Mouse (Mus musculus): ENCODE measurements at regions not wholly inside any gene's neighbourhood (a gene's known extent, or its start where the extent isn't known, plus 50 kb on each side); places are given as distances from the start of the nearest gene placed in this dataset.

DNA sequence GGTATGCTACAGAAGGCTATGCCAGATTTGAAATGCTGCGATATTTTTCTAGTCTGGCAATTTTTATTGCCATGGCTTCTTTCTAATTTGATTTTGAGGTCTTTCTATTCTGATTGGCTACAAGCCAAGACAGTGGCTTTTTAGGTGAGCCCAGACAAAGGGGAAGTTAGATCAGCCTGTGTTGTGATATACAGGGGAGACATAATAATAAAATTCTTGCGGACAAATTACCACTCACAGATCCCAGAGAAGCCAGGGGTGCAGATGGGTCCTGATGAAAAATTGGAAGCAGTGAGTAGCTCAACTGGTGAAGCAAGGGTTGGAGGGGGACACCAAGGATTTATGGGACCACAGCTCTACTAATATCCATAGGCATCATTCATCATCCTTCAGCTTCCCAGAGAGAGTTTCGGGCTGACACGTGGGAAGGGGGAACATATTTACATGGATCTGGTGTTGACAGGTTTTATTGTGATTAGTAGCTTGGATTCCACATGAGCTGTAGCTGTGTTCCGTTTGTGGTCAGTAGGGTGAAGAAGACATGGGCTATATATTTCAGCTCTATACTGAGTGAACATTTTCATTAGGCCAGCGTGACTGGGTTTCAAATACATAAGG, 190.0 kb downstream of the Gm5447 start:
- in situ Hi-C loops (cut with MboI; ENCODE audit: unreplicated experiment in 2 of 2): no loop called here

DNA sequence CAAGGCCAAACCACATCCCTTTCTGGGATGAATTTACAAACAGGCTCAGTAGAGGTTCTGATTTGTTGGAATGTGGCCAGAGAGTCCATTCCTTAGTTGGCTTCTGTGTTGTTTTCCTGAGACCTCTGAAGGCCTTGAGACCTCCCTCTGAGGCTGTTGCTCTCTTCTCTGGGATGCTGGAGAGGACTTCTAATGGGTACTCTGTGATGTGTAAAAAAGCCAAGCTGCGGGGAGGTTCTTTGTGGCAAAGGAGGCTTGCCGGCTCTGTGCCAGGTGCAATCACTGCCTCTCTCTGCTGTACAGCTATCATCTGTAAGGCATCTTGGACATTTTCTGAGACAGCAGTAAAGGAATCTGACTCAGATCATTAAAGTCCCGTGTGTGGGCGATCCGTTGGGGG, 192.3 kb downstream of the Gm5447 start:
- in situ Hi-C loops (cut with MboI; ENCODE audit: unreplicated experiment in 2 of 2): no loop called here

DNA sequence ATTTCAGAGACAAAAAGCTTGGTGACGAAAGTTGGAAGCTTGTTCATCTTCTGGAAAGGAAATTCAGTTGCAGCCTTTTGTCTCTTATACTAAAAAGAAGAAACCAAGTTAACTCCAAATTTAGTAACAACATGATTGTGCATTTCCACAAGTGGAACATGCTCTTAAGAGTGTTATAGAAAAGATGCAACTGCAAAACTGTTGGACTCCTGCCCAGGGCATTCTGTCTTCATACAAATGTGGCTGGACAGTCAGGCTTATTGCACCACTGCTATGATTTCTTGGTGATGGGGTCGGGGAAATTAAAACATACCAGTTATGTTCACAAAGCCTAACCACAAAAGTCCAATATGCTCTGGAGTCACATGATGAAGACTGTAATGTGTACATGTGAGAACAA, 194.8 kb downstream of the Gm5447 start:
- in situ Hi-C loops (cut with MboI; ENCODE audit: unreplicated experiment in 2 of 2): no loop called here

DNA sequence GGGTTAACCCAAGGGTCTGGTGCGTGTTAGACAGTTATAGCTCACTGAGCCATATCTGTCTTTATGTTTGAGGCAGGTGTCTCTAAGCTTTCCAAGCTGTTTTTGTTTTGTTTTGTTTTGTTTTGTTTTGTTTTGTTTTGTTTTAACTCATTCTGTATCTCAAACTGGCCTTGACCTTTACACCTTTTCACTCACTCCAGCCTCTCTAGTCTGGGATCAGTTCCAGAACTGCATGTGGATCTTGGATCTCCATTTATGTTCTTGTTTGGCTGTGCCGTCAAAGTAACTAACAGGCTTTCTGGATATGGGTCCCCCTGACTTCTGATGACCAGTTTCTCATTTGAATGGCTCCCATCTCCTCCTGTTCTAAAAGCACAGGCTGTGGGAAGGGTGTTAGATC, 197.7 kb downstream of the Gm5447 start:
- in situ Hi-C loops (cut with MboI; ENCODE audit: unreplicated experiment in 2 of 2): no loop called here

DNA sequence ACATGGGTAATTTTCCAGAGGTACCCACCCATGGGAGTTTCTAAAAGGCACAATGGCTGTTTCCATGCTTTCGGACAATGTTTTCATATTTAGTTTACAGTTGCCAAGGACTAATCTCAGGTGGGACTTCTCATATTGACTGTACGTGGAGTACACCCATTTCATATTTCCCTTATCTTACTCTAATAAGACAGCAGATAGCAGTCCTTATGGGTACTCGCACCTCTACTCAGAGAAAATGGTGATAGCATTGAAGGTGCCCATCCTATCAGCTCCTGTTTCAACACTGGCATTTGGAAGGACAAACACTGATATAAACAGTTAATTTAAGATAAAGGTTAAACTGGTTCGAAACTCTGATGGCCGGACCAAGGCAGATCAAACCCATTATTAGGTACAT, 198.6 kb downstream of the Gm5447 start:
- in situ Hi-C loops (cut with MboI; ENCODE audit: unreplicated experiment in 2 of 2): no loop called here

DNA sequence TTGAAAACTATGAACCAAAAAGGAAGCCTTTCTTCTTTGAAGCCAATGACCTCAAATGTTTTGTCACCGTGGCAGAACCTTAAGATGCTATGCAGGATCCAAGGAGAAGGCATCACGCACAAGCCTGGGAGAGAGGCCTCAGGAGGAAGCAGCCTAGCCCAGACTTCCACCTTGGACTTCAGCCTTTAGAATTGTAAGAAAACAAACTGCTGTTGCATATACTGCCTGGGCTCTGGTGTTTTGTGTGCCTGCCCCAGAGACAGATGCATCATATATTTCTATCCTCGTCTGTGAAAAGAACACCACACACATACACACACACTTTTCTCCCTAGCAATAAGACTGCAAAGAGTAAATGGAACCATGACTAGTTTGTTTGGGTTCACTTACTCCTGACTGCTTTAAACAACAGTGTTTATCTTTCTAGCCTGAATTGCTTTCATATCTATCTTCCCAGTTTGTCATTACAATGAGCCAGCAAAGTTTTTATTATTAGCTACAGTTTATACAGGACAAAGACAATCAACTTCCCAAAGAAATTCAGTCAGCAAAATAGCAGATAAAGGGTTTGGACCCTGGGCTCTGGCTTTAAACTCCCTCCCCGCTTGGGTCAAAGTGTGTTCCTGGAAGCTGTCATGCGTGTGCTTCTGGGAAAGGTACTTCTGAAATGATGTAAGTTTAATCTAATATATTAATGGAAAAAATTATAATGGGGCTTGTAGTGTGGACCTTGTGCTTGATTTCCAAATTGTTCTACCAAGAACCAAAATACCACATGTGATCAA, 204.2 kb downstream of the Gm5447 start:
- in situ Hi-C loops (cut with MboI; ENCODE audit: unreplicated experiment in 2 of 2): no loop called here

DNA sequence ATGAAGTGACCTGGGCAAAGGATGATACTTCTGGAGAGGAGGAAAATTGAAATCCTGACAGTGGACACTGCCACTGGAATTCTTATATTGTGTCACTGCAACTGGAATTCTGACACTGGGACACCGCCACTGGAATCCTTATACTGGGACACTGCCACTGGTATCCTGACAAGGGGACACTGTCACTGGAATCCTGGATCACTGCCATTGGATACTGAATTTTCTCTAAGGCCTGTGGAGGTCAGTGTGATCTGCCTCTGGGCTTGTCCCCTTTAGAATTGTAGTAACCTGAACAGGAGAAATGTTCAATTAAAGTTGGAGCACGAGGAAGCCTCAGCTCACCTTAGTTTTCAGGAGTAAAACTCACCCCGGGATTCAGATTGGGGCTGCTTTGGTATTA, 205.0 kb downstream of the Gm5447 start:
- in situ Hi-C loops (cut with MboI; ENCODE audit: unreplicated experiment in 2 of 2): no loop called here

DNA sequence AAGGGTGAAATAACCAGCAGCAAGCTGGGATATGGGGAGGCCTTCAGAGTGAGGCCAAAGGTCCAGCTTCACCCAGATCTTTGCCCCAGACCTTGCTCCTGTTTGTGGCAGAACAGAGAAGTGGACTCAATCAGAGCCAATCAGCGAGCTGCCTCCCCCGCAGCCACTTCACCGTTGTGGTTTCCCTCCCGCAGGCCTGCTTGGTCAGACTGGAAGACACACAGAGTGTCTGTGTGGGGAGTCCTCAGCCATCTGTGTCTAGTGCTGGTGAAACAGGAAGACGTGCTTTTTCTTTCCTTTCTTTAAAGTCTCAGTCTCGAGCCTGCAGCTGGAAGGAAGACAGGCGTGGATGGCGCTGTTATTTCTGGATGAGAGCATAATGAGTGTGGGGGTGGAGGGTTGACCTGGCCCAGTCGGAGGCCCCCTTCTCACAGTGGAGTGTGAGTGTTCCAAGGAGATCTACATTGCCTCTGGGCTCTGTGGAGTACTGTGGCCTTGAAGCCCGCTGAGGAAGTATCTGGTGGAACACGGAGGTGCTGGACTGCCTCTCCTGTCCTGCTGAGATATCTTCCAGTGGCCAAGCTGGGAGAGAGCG, 205.5 kb downstream of the Gm5447 start:
- in situ Hi-C loops (cut with MboI; ENCODE audit: unreplicated experiment in 2 of 2): no loop called here

DNA sequence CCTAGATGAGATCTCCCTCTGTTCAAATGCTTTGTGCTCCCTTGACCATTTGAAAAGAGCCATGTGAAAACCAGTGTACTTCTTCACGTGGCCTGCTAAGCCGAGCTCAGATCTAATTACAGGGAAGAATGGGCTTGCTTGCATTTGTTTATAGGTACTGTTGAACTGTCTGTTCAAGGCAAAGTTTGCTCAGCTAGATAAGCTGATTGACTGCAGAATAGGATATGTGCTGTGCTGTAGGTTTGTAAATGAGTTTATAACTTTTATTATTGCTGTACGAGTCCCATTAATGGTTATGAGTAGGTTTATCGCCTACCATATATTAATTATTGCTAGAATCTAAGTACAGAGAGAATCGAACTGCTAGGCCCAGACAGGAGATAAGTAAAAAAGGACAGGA, 207.5 kb downstream of the Gm5447 start:
- in situ Hi-C loops (cut with MboI; ENCODE audit: unreplicated experiment in 2 of 2): no loop called here

DNA sequence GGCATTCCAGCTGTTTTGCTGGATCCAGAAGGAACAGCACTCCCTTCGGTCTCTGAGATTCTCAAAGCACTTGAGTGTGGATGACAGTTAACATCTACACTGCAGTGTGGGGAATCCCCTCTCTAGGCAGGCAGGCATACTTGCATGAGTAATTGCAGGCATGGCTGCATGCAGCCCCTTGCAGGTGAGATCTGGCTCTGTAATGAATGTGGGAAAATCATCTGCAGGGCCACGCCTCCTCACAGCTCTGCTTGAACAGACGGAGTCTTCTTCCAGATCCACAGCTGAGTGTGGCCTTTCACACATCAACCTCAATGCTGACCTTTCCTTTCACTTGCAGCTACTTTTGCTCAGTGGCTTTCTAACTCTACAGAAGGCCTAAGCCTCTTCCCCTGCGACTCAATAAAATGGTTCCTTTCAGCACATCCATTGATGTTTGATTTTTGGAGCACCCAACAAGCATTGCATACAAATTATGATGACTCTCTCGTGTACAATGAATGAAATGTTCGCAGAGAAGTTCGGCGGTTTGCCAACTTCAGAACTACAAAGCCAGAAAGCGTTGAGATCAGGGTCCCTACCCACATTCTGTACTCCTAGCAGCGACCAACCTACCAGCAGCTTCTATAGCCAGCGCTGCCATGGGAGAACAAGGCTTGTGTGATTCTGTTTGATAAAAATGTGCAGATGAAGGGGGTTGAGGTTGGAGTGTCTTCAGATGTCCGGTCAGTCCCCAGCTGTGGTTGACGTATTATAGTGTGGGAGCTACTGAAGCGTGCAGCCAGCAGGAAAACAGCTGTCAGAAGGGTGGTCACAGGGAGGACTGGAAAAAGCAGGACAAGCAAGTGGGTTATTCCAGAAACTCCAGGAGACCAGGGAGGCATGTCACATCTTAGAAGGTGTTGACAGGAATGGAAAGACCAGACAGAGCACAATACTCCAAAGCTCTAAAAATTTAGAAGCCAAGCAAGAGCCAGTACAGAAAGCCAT, 211.1 kb downstream of the Gm5447 start:
- in situ Hi-C loops (cut with MboI; ENCODE audit: unreplicated experiment in 2 of 2): no loop called here

DNA sequence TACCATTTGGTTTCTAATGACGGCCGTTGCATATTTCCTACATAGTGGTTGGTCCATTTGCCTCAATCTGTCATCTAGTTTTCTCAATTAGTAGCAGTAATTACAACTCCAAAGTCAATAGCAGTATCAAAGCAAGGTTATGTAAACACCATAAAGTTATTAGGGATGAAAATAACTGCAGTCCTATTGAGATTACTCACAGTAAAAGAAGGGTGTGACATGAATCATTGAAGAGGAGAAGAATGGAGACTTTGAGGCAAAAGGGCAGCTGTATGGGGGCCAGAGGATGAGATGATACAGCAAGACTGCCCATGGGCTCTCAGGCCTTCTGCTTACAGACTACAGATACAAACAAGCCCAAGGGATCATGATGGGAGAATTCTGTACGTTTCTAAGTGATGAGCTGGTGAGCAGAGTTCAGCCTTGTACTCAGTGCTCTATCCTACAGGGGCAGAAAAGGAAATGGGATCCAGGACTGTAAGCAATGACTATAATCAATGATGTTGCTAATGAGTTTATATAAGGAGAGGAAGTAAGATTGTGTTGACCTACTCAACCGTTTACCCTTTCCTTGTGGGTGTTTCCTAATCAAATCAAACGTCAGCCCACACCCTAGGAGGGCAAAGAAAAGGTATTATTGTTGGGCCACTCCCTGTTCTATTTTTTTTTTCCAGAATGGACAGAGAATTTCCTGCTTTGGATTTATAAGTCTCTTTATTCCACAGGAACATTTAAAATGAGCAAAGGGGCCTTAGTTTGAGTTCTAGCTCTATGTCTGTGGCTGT, 213.0 kb downstream of the Gm5447 start:
- in situ Hi-C loops (cut with MboI; ENCODE audit: unreplicated experiment in 2 of 2): no loop called here

DNA sequence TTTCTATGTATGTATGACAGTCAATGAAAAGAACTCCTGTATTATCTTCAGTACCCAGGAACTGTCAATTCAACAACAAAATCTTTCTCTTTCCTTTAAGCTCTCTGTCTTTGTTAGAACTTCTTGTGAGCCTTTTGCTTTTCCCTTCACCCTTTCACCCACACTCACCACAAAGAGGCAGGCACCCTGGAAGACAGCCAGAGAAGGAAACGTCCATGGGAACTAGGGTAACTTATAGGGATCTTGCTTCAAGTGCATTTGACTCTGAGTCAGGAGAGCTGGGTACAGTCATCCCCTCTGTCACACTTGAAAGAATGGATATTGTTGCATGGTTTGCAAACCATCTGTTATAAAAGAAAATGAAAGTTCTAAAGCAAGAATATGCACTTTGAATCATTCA, 215.1 kb downstream of the Gm5447 start:
- in situ Hi-C loops (cut with MboI; ENCODE audit: unreplicated experiment in 2 of 2): no loop called here

DNA sequence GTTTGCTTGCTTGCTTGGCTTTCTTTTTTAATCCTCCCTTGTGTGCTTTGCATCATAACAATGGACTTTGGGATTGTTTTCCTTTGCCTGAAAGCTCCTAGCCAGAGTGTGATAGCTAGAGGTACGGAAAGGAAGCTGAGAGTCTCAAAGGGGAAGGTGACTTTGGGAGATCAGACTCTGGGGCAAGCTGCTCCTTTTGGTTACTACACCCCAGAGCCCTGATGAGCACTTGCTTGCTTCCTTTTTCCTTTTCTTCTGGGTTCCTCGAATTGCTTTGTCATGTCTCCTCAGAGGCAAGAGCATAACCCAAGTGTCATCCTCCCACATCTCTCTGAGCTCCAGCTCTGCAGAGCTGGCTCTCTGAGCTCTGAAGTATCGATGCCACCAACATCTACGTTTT, 216.0 kb downstream of the Gm5447 start:
- in situ Hi-C loops (cut with MboI; ENCODE audit: unreplicated experiment in 2 of 2): no loop called here

DNA sequence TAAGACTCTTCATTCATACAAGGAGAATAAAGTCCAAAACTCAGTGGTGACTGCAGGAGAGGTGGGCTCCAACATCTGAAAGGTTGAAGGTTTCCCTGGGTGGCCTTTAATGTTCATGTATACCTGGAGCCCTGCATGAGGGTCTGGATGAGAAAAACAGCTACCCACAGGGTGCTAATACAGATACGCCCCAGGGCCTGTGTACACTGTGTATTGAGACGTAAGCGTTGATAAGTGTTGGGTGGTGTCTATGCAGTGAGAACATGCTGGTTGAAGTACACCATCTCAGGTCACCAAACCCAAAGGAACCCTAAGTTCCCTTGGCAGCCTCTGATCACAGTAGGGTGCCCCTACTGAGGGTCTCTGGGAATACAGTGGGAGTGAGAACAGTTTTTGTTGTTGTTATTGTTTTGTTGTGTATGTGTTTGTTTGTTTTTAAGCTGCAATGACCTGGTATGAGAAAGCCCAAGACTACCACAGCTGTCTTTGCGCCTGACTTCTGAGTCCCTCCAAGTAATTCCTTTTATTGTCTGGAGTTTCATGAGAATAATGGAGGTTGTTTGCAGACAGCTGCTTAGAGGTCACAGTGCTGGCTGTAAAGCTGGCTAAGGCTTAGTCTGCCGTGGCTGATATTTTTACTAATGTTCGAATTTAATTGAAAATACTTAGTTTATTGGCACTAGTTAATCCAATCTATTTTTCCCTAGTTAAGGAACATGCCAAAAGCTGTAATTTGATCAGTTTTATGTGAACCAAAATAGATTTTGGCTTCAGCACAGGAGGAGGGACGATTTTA, 217.5 kb downstream of the Gm5447 start:
- in situ Hi-C loops (cut with MboI; ENCODE audit: unreplicated experiment in 2 of 2): no loop called here

DNA sequence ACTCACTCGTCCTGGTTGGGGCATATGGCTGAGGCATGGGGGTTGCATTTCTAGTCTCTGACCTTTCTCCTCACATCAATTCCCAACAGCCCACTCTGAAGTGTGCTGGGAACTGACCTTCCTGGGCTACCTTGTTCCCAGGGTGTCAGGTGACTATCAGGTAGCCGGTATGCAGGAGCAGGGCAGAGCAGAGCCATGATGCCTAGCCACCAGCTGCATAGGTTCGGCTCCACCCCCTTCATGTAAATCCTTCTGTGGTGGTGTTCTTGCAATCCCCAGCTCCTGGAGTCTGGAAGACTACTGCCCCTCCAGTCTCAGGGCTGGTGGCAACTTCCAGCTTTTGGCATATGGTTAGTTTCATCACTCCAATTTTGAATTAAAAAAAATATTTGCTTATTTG, 221.0 kb downstream of the Gm5447 start:
- in situ Hi-C loops (cut with MboI; ENCODE audit: unreplicated experiment in 2 of 2): no loop called here

DNA sequence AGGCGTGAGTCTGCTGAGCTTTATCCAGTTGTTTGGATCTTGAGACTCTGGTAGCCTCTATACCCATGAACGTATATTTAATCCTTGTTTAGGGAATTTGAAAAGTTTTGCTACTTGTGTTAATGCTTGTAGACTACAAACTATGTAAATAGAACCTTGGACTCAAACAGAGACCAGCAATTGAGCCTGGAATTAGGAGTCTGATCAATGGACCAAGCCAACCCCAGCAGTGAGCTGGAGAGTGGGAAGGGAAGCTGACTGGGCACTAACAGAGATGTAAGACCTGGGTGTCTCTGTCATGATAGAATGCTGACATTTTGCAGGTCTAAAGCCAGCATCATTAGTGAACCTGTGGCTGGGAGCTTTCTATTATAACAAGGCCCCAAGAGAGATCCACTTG, 222.5 kb downstream of the Gm5447 start:
- in situ Hi-C loops (cut with MboI; ENCODE audit: unreplicated experiment in 2 of 2): no loop called here

DNA sequence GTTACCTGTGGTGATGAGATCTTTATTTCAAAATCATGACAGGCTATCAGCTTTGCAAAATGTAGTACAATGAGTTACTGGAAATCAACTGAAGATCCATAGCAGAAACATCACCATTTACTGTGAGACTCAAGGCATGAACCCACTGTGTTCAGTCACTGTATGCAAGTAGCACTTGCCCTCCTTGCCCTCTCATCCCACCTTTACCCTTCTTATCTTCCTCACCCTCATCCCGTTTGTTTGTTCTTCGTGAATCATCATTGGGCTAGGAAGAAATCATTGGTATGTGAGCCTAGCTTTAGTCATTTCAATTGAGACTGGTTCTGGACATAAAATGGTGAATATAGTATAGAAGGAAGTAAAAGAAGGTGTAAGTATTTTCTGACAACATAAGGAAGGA, 223.6 kb downstream of the Gm5447 start:
- in situ Hi-C loops (cut with MboI; ENCODE audit: unreplicated experiment in 2 of 2): no loop called here

DNA sequence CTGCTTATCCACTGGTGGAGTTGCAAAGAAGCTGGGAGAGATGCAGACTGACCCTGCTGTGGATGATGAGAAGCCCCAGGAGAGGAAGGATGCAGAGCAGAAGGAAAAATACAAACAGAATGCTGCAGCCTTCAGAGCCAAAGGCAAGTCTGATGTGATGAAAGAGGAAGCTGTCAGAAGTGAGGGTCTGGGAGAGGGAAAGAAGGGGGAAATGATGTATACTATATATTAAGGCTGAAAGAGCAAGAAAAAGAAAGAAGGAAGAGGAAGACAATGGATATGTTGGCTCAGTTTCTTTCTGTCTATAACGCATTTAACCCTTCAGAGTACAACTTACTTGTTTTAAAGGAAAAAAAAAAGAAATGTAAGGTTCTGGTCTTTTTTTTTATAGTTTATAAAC, 225.4 kb downstream of the Gm5447 start:
- in situ Hi-C loops (cut with MboI; ENCODE audit: unreplicated experiment in 2 of 2): no loop called here

DNA sequence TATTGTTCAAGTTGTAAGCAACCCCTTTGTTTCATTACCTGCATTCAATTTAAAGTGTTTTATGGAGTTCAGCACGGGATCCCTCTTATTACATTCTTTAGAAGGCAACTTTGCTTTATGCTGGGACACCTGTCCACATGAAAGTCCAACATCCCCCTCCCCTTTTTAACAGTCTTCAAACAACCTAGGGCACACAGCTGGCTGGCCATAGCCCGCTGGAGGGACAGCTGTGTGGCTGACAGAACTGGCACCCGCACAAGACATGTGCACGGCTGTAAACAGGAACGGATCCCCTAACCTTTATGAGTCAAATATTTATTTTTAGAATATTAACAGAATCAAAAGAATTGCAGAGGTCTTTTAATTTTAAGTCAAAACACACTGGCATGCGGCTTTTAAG, 230.1 kb downstream of the Gm5447 start:
- in situ Hi-C loops (cut with MboI; ENCODE audit: unreplicated experiment in 2 of 2): no loop called here

Measured in v-Abl transformed pro-B cells (cell line).